Mouse (Mus musculus) lung, embryonic 16.5 days (tissue): ENCODE data around the gene Ldlrad3. TPM values are rescaled to one million over a fixed set of nuclear protein-coding genes. Genes with fewer than 3 reads are reported as not detected.

Source experiments
- ATAC-seq: fragments of 200-750 bp; cut with Nextera tagmentation; 2 replicates; pipeline ENCODE4 v1.8.0; 2017; ENCODE audit warnings: low read depth, mild to moderate bottlenecking, moderate library complexity
- H3K27ac ChIP-seq: fragments of 300-500 bp; sonication (generic); 2 replicates; pipeline ENCODE4 v1.5.1; 2014; ENCODE audit warnings: mild to moderate bottlenecking, control low read depth, low read length
- H3K27me3 ChIP-seq: fragments of 300-500 bp; sonication (generic); 2 replicates; pipeline ENCODE4 v1.6.1; 2014; ENCODE audit warnings: low read depth, low read length, mixed read lengths; ENCODE audit not compliant: control insufficient read depth, insufficient read depth
- H3K36me3 ChIP-seq: fragments of 300-500 bp; sonication (generic); 2 replicates; pipeline ENCODE4 v1.6.1; 2014; ENCODE audit warnings: low read length; ENCODE audit not compliant: control insufficient read depth, insufficient read depth
- H3K4me1 ChIP-seq: fragments of 300-500 bp; sonication (generic); replicated peaks from 2 replicates; pipeline ENCODE4 v1.6.1; 2014; ENCODE audit warnings: low read length, mixed read lengths; ENCODE audit not compliant: control insufficient read depth, insufficient read depth
- H3K4me2 ChIP-seq: fragments of 300-500 bp; sonication (generic); 2 replicates; pipeline ENCODE4 v1.6.1; 2014; ENCODE audit warnings: low read depth, low read length, control low read depth
- H3K4me3 ChIP-seq: fragments of 300-500 bp; sonication (generic); 2 replicates; pipeline ENCODE4 v1.5.1; 2014; ENCODE audit warnings: mild to moderate bottlenecking, low read length, control low read depth
- H3K9ac ChIP-seq: fragments of 300-500 bp; sonication (generic); 2 replicates; pipeline ENCODE4 v1.6.1; 2014; ENCODE audit warnings: low read length, control low read depth
- H3K9me3 ChIP-seq: fragments of 300-500 bp; sonication (generic); 2 replicates; pipeline ENCODE4 v1.6.1; 2016; ENCODE audit warnings: low read length; ENCODE audit not compliant: control insufficient read depth
- WGBS: fragments of 180-500 bp; shearing (Covaris S2); extraction: QIAGEN DNeasy Blood & Tissue Kit; methylation state at CpG from one replicate; pipeline ENCODE4 v1.1.7; 2014; 5-methylcytosine and 5-hydroxymethylcytosine counted together
- polyA plus RNA-seq: library from polyadenylated mRNA; unstranded; fragments of >200 nt; fragmentation: Nextera tagmentation; extraction: Ambion mirVana; gene quantifications from 2 replicates; pipeline ENCODE4 v1.2.1, GENCODE M21; 2015

Gene Ldlrad3
- polyA plus RNA-seq, 1 experiment from 2014 or later, result 50.0 TPM

- Histone ChIP-seq H3K4me3 (no peak overlapping the region), H3K27ac (no peak overlapping the region), H3K9ac (no peak overlapping the region), H3K27me3 (no peaks in the 10 kb centered on the region), H3K9me3 (no peaks in the 10 kb centered on the region), H3K4me2 (no peak overlapping the region), H3K4me1 (no peaks in the 10 kb centered on the region), H3K36me3 (no peaks in the 10 kb centered on the region)
- no peak for ATAC-seq
- WGBS, result 89% methylated on average over 3 of the region's 3 CpGs
These were observed 165.6 kb downstream of the Ldlrad3 start for GRCm38 (mm10) chr2:102020546-102020945.

- Histone ChIP-seq H3K36me3 (no peaks in the 10 kb centered on the region), H3K27me3 (no peaks in the 10 kb centered on the region), H3K9me3 (no peaks in the 10 kb centered on the region), H3K27ac (no peak overlapping the region), H3K9ac (no peak overlapping the region), H3K4me1 (no peaks in the 10 kb centered on the region), H3K4me3 (no peak overlapping the region), H3K4me2 (no peak overlapping the region)
- no peak for ATAC-seq
- WGBS, result 82% methylated on average over 6 of the region's 6 CpGs
These were observed 171.6 kb downstream of the Ldlrad3 start for GRCm38 (mm10) chr2:102014538-102015113.

- Histone ChIP-seq H3K4me2 (no peak overlapping the region), H3K27me3 (no peaks in the 10 kb centered on the region), H3K36me3 (no peaks in the 10 kb centered on the region), H3K4me1 (no peaks in the 10 kb centered on the region), H3K9ac (no peak overlapping the region), H3K4me3 (no peak overlapping the region), H3K27ac (no peak overlapping the region), H3K9me3 (no peaks in the 10 kb centered on the region)
- 60% methylated on average over 6 of the region's 6 CpGs for WGBS
- ATAC-seq, result no peak
These were observed 174.7 kb downstream of the Ldlrad3 start for GRCm38 (mm10) chr2:102011311-102011975.

GRCm38 (mm10) chr2:102009766-102010265 lies 176.4 kb downstream of the Ldlrad3 start:
- Histone ChIP-seq H3K9ac (no peak overlapping the region), H3K9me3 (no peaks in the 10 kb centered on the region), H3K4me3 (no peak overlapping the region), H3K4me2 (no peak overlapping the region), H3K4me1 (peaks cover 14% of the 10 kb centered on the region), H3K27me3 (no peaks in the 10 kb centered on the region), H3K36me3 (no peaks in the 10 kb centered on the region), H3K27ac (no peak overlapping the region)
- WGBS, result 69% methylated on average over 6 of the region's 6 CpGs
- no peak for ATAC-seq

GRCm38 (mm10) chr2:102006143-102006542 lies 180.0 kb downstream of the Ldlrad3 start:
- peak; percentile 59 for ATAC-seq
- H3K27me3 ChIP-seq, result no peaks in the 10 kb centered on the region
- H3K4me1 ChIP-seq, result peaks cover 47% of the 10 kb centered on the region
- no peaks in the 10 kb centered on the region for H3K36me3 ChIP-seq
- 22% methylated on average over 4 of the region's 4 CpGs for WGBS
- no peak overlapping the region for H3K27ac ChIP-seq
- no peak overlapping the region; the same call in 1 of the 2 replicates for H3K9ac ChIP-seq
- H3K9me3 ChIP-seq, result no peaks in the 10 kb centered on the region
- no peak overlapping the region for H3K4me2 ChIP-seq
- no peak overlapping the region for H3K4me3 ChIP-seq

GRCm38 (mm10) chr2:102005377-102006007 lies 180.7 kb downstream of the Ldlrad3 start:
- H3K9me3 ChIP-seq, result no peaks in the 10 kb centered on the region
- H3K4me3 ChIP-seq, result no peak overlapping the region
- no peak for ATAC-seq
- WGBS, result 27% methylated on average over 8 of the region's 8 CpGs
- H3K36me3 ChIP-seq, result no peaks in the 10 kb centered on the region
- no peak overlapping the region; the same call in 1 of the 2 replicates for H3K9ac ChIP-seq
- H3K27ac ChIP-seq, result no peak overlapping the region
- H3K4me1 ChIP-seq, result peaks cover 47% of the 10 kb centered on the region
- H3K27me3 ChIP-seq, result no peaks in the 10 kb centered on the region
- no peak overlapping the region for H3K4me2 ChIP-seq

GRCm38 (mm10) chr2:102003776-102004264 lies 182.4 kb downstream of the Ldlrad3 start:
- no peak overlapping the region for H3K4me3 ChIP-seq
- no peaks in the 10 kb centered on the region for H3K27me3 ChIP-seq
- peak overlapping the region; percentile 77 for H3K27ac ChIP-seq
- no peak overlapping the region for H3K4me2 ChIP-seq
- 43% methylated on average over 7 of the region's 7 CpGs for WGBS
- no peak overlapping the region for H3K9ac ChIP-seq
- H3K9me3 ChIP-seq, result no peaks in the 10 kb centered on the region
- no peak for ATAC-seq
- peaks cover 49% of the 10 kb centered on the region for H3K4me1 ChIP-seq
- H3K36me3 ChIP-seq, result no peaks in the 10 kb centered on the region

- H3K27me3 ChIP-seq, result no peaks in the 10 kb centered on the region
- no peaks in the 10 kb centered on the region for H3K36me3 ChIP-seq
- peak overlapping the region; percentile 77 for H3K27ac ChIP-seq
- H3K9me3 ChIP-seq, result no peaks in the 10 kb centered on the region
- no peak overlapping the region; the same call in 1 of the 2 replicates for H3K4me2 ChIP-seq
- no peak overlapping the region for H3K4me3 ChIP-seq
- H3K9ac ChIP-seq, result no peak overlapping the region
- 30% methylated on average over 8 of the region's 8 CpGs for whole genome bisulfite sequencing
- ATAC-seq, result peak; percentile 53
- peaks cover 49% of the 10 kb centered on the region for H3K4me1 ChIP-seq
These were observed 183.0 kb downstream of the Ldlrad3 start for GRCm38 (mm10) chr2:102002974-102003775.
